Mouse (Mus musculus) forebrain, embryonic 14.5 days (tissue): Measurements from ENCODE around the gene Lsamp. TPM values are rescaled to one million over a fixed set of nuclear protein-coding genes. Genes with fewer than 3 reads are reported as not detected.

ENCODE experiments used
- ATAC-seq: fragments of 200-750 bp; cut with Nextera tagmentation; 2 replicates; pipeline ENCODE4 v1.8.0; 2017; ENCODE audit warnings: mild to moderate bottlenecking, moderate library complexity
- DNase-seq: peaks from one replicate; pipeline ENCODE4 v3.0.0-alpha.2; 2015; ENCODE audit warnings: low spot score
- H3K27ac ChIP-seq: fragments of 300-500 bp; sonication (generic); 2 replicates; pipeline ENCODE4 v1.5.1; 2014; ENCODE audit warnings: low read depth, mild to moderate bottlenecking, control low read depth, low read length, moderate library complexity
- H3K27me3 ChIP-seq: fragments of 300-500 bp; sonication (generic); replicated peaks from 2 replicates; pipeline ENCODE4 v1.6.1; 2014; ENCODE audit warnings: low read length, control low read depth, mixed read lengths; ENCODE audit not compliant: control insufficient read depth, insufficient read depth
- H3K36me3 ChIP-seq: fragments of 300-500 bp; sonication (generic); 2 replicates; pipeline ENCODE4 v1.6.1; 2014; ENCODE audit warnings: low read length, control low read depth; ENCODE audit not compliant: control insufficient read depth, insufficient read depth
- H3K4me1 ChIP-seq: fragments of 300-500 bp; sonication (generic); 2 replicates; pipeline ENCODE4 v1.6.1; 2014; ENCODE audit warnings: antibody characterized with exemption, low read length, control low read depth; ENCODE audit not compliant: control insufficient read depth, insufficient read depth
- H3K4me2 ChIP-seq: fragments of 300-500 bp; sonication (generic); 2 replicates; pipeline ENCODE4 v1.6.1; 2014; ENCODE audit warnings: mild to moderate bottlenecking, control low read depth, low read length
- H3K4me3 ChIP-seq: fragments of 300-500 bp; sonication (generic); 2 replicates; pipeline ENCODE4 v1.5.1; 2014; ENCODE audit warnings: low read depth, low read length, control low read depth
- H3K9ac ChIP-seq: fragments of 300-500 bp; sonication (generic); 2 replicates; pipeline ENCODE4 v1.6.1; 2014; ENCODE audit warnings: mild to moderate bottlenecking, low read length, control low read depth, moderate library complexity
- H3K9me3 ChIP-seq: fragments of 300-500 bp; sonication (generic); replicated peaks from 2 replicates; pipeline ENCODE4 v1.6.1; 2016; ENCODE audit warnings: low read length, control low read depth, mixed read lengths; ENCODE audit not compliant: control insufficient read depth
- WGBS: fragments of 180-500 bp; shearing (Covaris S2); extraction: QIAGEN DNeasy Blood & Tissue Kit; methylation state at CpG from one replicate; pipeline ENCODE4 v1.1.7; 2014; 5-methylcytosine and 5-hydroxymethylcytosine counted together
- microRNA-seq: library from miRNA; unstranded; fragments of <30 nt; microRNA quantifications from one replicate; pipeline ENCODE4, GENCODE M21; 2016
- polyA plus RNA-seq: library from polyadenylated mRNA; unstranded; fragments of >200 nt; fragmentation: Nextera tagmentation; extraction: Ambion mirVana; gene quantifications from 2 replicates; pipeline ENCODE4 v1.2.1, GENCODE M21; 2014

Gene Lsamp
- polyA plus RNA-seq, 1 experiment from 2014 or later: 19.0 TPM

- DNase-seq: peak; percentile 90
- H3K36me3 ChIP-seq: no peaks in the 10 kb centered on the region
- H3K4me3 ChIP-seq: no peak overlapping the region
- H3K4me2 ChIP-seq: no peak overlapping the region
- H3K27ac ChIP-seq: no peak overlapping the region
- no peaks in the 10 kb centered on the region for H3K4me1 ChIP-seq
- ATAC-seq: peak; percentile 51
- no peak overlapping the region for H3K9ac ChIP-seq
- 23% methylated on average over 11 of the region's 11 CpGs for WGBS
- H3K27me3 ChIP-seq: no peaks in the 10 kb centered on the region
- H3K9me3 ChIP-seq: no peaks in the 10 kb centered on the region
These were observed 2188.3 kb downstream of the Lsamp start for GRCm38 (mm10) chr16:42172476-42172875.

DNA sequence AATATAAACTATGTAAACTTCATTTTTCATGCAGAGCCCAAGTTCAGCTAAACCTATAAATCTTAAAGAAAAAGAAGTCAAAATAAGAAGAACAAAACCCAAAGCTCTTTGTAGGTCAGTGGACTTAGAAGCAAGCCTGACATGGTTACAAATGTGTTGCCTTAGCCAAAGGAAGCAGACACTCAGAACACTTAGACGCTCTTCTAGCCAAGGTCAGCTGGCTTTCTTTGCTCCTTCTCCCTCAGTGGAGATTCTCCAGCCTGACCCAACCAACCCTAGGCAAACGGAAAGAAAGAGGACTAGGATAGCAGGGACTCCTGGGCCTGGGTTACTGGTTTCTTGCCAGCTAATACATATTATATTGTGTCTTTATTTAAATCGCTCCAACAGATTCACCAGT, 2194.7 kb downstream of the Lsamp start:
- WGBS: 81% methylated on average over 3 of the region's 3 CpGs
- no peaks in the 10 kb centered on the region for H3K4me1 ChIP-seq
- no peak overlapping the region for H3K9ac ChIP-seq
- DNase-seq: no peak
- no peaks in the 10 kb centered on the region for H3K36me3 ChIP-seq
- no peak overlapping the region for H3K4me3 ChIP-seq
- H3K4me2 ChIP-seq: no peak overlapping the region
- no peaks in the 10 kb centered on the region for H3K9me3 ChIP-seq
- no peak overlapping the region for H3K27ac ChIP-seq
- H3K27me3 ChIP-seq: no peaks in the 10 kb centered on the region
- ATAC-seq: no peak

DNA sequence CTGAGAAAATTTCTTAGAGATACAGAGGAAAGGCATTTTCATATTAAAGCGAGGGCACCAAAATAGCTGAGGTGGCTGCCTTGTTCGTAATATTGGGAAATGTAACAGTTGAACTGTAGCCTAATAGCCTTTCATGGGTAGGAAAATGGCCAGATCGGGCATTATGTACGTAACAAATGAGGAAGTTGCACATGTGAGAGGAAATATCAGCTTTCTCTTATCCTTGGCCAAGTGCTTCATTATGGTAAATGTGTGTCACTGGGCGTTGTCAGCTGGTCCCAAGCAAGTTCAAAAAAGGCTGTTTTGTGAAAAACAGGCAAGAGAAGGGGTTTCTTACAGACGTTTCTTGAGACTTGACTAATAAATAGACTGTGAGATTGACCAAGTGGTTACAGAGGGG, 2195.9 kb downstream of the Lsamp start:
- ATAC-seq (no peak), DNase-seq (peak; percentile 37)
- WGBS: 66% methylated on average over 6 of the region's 6 CpGs
- Histone ChIP-seq H3K4me1 (no peaks in the 10 kb centered on the region), H3K9me3 (no peaks in the 10 kb centered on the region), H3K27me3 (no peaks in the 10 kb centered on the region), H3K4me2 (no peak overlapping the region), H3K4me3 (no peak overlapping the region), H3K27ac (no peak overlapping the region), H3K9ac (no peak overlapping the region), H3K36me3 (no peaks in the 10 kb centered on the region)

- Histone ChIP-seq H3K4me1 (no peaks in the 10 kb centered on the region), H3K9ac (no peak overlapping the region), H3K27me3 (no peaks in the 10 kb centered on the region), H3K4me3 (no peak overlapping the region), H3K4me2 (no peak overlapping the region), H3K27ac (no peak overlapping the region), H3K36me3 (no peaks in the 10 kb centered on the region), H3K9me3 (no peaks in the 10 kb centered on the region)
- ATAC-seq (no peak), DNase-seq (no peak)
- 95% methylated on average over 11 of the region's 11 CpGs for WGBS
These were observed 2196.3 kb downstream of the Lsamp start for GRCm38 (mm10) chr16:42180473-42180872.

- H3K36me3 ChIP-seq: no peaks in the 10 kb centered on the region
- ATAC-seq: peak; percentile 41
These were observed 2205.4 kb downstream of the Lsamp start for GRCm38 (mm10) chr16:42189431-42190081.

GRCm38 (mm10) chr16:42190114-42191045, 2206.2 kb downstream of the Lsamp start:
- DNase-seq: peak; percentile 95
- peak overlapping the region; percentile 99 for H3K27ac ChIP-seq
- no peaks in the 10 kb centered on the region for H3K27me3 ChIP-seq
- no peaks in the 10 kb centered on the region for H3K4me1 ChIP-seq
- no peaks in the 10 kb centered on the region for H3K36me3 ChIP-seq
- ATAC-seq: peak; percentile 95
- no peaks in the 10 kb centered on the region for H3K9me3 ChIP-seq
- H3K9ac ChIP-seq: peak overlapping the region; percentile 88
- WGBS: 1% methylated on average over 44 of the region's 44 CpGs
- peak overlapping the region; percentile 83 for H3K4me2 ChIP-seq
- H3K4me3 ChIP-seq: peak overlapping the region; percentile 48

More at GRCm38 (mm10) chr16:42189431-42190081, 2205.4 kb downstream of the Lsamp start:
- H3K9me3 ChIP-seq: no peaks in the 10 kb centered on the region
- 23% methylated on average over 14 of the region's 14 CpGs for WGBS
- H3K4me1 ChIP-seq: no peaks in the 10 kb centered on the region
- H3K27ac ChIP-seq: peak overlapping the region; percentile 30
- peak; percentile 62 for DNase-seq
- H3K4me3 ChIP-seq: peak overlapping the region; percentile 48
- peak overlapping the region; percentile 83 for H3K4me2 ChIP-seq
- peak overlapping the region; percentile 88 for H3K9ac ChIP-seq
- no peaks in the 10 kb centered on the region for H3K27me3 ChIP-seq

Small RNAs within 50 kb of the gene (microRNA-seq; reads per million reads assigned to microRNA genes)
- gene Gm27887: not detected
- not detected for gene Gm47276
